Mouse (Mus musculus) liver, embryonic 14.5 days (tissue): ENCODE measurements at regions not wholly inside any gene's neighbourhood (a gene's known extent, or its start where the extent isn't known, plus 50 kb on each side); places are given as distances from the start of the nearest gene placed in this dataset.

Experiments
- ATAC-seq: fragments of 200-750 bp; cut with Nextera tagmentation; 2 replicates; pipeline ENCODE4 v1.8.0; 2017; ENCODE audit warnings: moderate number of reproducible peaks, mild to moderate bottlenecking, moderate library complexity; ENCODE audit not compliant: insufficient read depth
- DNase-seq, 3 experiments: peaks; one replicate each; pipeline ENCODE4 v3.0.0-alpha.2; 2012 to 2013; ENCODE audit warnings: low read depth in 3 of 3, low spot score in 3 of 3
- H3K27ac ChIP-seq: fragments of 300-500 bp; sonication (generic); 2 replicates; pipeline ENCODE4 v1.5.1; 2014; ENCODE audit warnings: moderate library complexity, mild to moderate bottlenecking, control low read depth, inconsistent platforms
- H3K27me3 ChIP-seq: fragments of 300-500 bp; sonication (generic); 2 replicates; pipeline ENCODE4 v1.6.1; 2014; ENCODE audit warnings: mild to moderate bottlenecking, low read length, moderate library complexity; ENCODE audit not compliant: control insufficient read depth, insufficient read depth
- H3K36me3 ChIP-seq: fragments of 300-500 bp; sonication (generic); replicated peaks from 2 replicates; pipeline ENCODE4 v1.6.1; 2014; ENCODE audit warnings: low read depth; ENCODE audit not compliant: control insufficient read depth, insufficient read depth
- H3K4me1 ChIP-seq, 2 experiments: fragments of 200-500 bp in 1 of 2; fragments of 300-500 bp in 1 of 2; sonication (generic) in 1 of 2; replicated peaks; 2 replicates each; pipeline ENCODE4 v1.6.1; 2012 to 2014; ENCODE audit warnings: antibody characterized with exemption in 1 of 2, inconsistent platforms in 1 of 2, low read length in 1 of 2; ENCODE audit not compliant: control insufficient read depth in 2 of 2, insufficient read depth in 2 of 2
- H3K4me2 ChIP-seq: fragments of 300-500 bp; sonication (generic); 2 replicates; pipeline ENCODE4 v1.6.1; 2014; ENCODE audit warnings: low read depth, mild to moderate bottlenecking, control low read depth, moderate library complexity
- H3K4me3 ChIP-seq, 2 experiments: fragments of 200-500 bp in 1 of 2; fragments of 300-500 bp in 1 of 2; sonication (generic) in 1 of 2; 2 replicates each; pipeline ENCODE4 v1.5.1; 2012 to 2014; ENCODE audit warnings: low read depth in 2 of 2, low read length in 2 of 2, mild to moderate bottlenecking in 2 of 2, control low read depth in 1 of 2, inconsistent platforms in 1 of 2, moderate library complexity in 1 of 2; ENCODE audit not compliant: insufficient read depth in 1 of 2
- H3K9ac ChIP-seq: fragments of 300-500 bp; sonication (generic); replicated peaks from 2 replicates; pipeline ENCODE4 v1.6.1; 2014; ENCODE audit warnings: mild to moderate bottlenecking, control low read depth, moderate library complexity
- H3K9me3 ChIP-seq: fragments of 300-500 bp; sonication (generic); 2 replicates; pipeline ENCODE4 v1.6.1; 2016; ENCODE audit warnings: low read length, mixed read lengths; ENCODE audit not compliant: control insufficient read depth
- CTCF ChIP-seq: IDR thresholded peaks from 2 replicates; pipeline ENCODE4 v1.5.1; 2016; ENCODE audit warnings: antibody characterized with exemption, low read depth, control low read depth
- EP300 ChIP-seq: IDR thresholded peaks from 2 replicates; pipeline ENCODE4 v1.6.1; 2016; ENCODE audit warnings: antibody characterized with exemption, low read depth
- WGBS: fragments of 180-500 bp; shearing (Covaris S2); extraction: QIAGEN DNeasy Blood & Tissue Kit; methylation state at CpG from one replicate; pipeline ENCODE4 v1.1.7; 2014; ENCODE audit not compliant: insufficient replicate concordance; 5-methylcytosine and 5-hydroxymethylcytosine counted together

DNA sequence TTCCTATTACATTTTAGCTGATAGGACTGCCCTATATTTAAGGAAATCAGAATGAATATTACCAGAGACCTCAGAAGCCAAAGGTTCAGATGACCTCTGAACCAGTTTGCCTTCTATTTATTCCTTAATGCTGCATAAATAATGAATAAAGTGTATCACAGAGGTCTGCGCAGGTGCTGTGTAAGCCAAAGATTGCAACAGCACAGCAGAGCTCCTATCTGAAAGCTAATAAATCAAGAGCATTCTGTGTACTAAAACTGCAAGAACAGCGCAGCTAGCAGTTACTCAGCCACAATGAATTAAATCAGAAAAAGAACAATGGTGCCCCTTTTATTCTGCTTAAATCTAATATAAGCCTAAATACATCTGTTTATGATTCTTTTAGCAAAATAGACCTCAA, 1208.5 kb downstream of the Rapgef2 start:
- H3K4me3 ChIP-seq = no peak overlapping the region
- no peak for ATAC-seq
- no peaks in the 10 kb centered on the region for H3K36me3 ChIP-seq
- H3K4me2 ChIP-seq = no peak overlapping the region
- no peak for DNase-seq
- H3K9ac ChIP-seq = no peak overlapping the region
- no peak for TF ChIP-seq EP300
- TF ChIP-seq CTCF = no peak
- no peaks in the 10 kb centered on the region for H3K9me3 ChIP-seq
- no peak overlapping the region for H3K27ac ChIP-seq
- H3K27me3 ChIP-seq = no peaks in the 10 kb centered on the region
- no peaks in the 10 kb centered on the region for H3K4me1 ChIP-seq
- 60% methylated on average over 2 of the region's 2 CpGs for WGBS

DNA sequence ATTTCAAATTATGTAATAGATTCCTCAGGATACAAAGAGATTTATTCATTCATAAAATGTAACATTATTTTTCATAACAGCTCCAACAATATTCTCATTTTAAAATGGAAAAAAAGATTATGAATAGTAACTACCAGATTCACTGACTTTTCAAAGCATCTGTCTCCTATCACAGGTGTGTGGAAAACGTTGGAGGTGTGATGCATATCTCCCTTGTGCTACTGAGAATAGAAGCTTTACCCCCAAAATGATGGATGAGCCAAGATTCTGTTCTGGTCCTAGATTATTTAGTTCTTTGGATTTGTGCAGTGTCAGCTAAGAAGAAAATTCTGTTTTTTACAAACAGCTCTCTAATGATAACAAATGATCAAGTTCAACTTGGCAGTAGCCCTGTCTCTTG, 1209.0 kb downstream of the Rapgef2 start:
- 22% methylated on average over 1 of the region's 1 CpGs for WGBS
- H3K9ac ChIP-seq = no peak overlapping the region
- ATAC-seq = no peak
- TF ChIP-seq EP300 = no peak
- no peak overlapping the region for H3K27ac ChIP-seq
- H3K4me2 ChIP-seq = no peak overlapping the region
- no peak overlapping the region for H3K4me3 ChIP-seq
- no peaks in the 10 kb centered on the region for H3K4me1 ChIP-seq
- DNase-seq = no peak
- H3K36me3 ChIP-seq = no peaks in the 10 kb centered on the region
- no peaks in the 10 kb centered on the region for H3K9me3 ChIP-seq
- no peaks in the 10 kb centered on the region for H3K27me3 ChIP-seq

DNA sequence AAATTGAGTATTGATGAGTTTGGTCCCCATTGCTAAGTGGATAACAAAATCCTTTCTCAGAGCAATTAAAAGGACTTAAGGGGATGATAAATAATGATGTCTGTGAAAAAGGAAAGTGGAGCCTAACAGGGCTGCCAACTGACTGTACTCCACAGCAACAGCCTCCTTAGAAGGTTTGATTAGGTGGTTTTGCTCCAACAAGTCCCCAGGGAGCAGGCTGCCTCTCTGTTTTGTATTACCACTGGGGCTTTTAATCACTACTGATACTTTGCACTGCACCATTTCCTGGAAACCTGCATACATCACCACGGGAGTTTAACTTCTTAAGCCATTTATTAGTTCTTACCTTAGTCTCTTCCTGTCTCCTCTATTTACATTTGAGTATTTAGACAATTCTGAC, 1213.3 kb downstream of the Rapgef2 start:
- no peak for ATAC-seq
- no peak overlapping the region for H3K4me3 ChIP-seq
- WGBS = 23% methylated on average over 1 of the region's 1 CpGs
- no peak for DNase-seq
- no peaks in the 10 kb centered on the region for H3K9me3 ChIP-seq
- TF ChIP-seq CTCF (no peak), EP300 (no peak)
- H3K4me2 ChIP-seq = no peak overlapping the region
- no peak overlapping the region for H3K9ac ChIP-seq
- no peaks in the 10 kb centered on the region for H3K36me3 ChIP-seq
- H3K27me3 ChIP-seq = no peaks in the 10 kb centered on the region
- no peaks in the 10 kb centered on the region for H3K4me1 ChIP-seq
- no peak overlapping the region for H3K27ac ChIP-seq

DNA sequence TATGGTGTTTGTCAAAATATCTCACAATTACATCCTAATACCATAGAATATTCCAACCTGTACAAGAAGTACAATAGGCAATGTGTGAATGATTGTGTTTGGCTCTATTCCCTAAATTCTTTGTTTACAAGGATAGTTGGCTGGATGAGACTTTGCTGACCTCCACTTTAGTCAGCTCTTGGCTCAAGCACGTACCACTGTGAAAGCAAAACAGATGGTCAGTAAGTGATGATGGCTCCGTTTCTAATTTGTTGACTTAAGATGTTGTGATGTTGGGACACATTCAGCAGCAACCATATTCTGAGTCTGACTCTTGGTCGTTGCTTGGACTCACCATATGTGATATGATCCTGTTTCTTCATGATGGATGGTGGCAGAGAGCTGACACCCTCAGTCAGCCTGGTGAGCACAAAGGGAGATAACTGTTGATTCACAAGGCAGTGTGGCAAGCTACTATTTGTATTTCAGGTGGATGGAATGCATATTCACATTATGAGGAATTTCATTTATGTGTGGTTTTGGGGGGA, 1219.1 kb downstream of the Rapgef2 start:
- Histone ChIP-seq H3K4me2 (no peak overlapping the region), H3K27ac (no peak overlapping the region), H3K9ac (no peak overlapping the region), H3K4me3 (no peak overlapping the region), H3K27me3 (no peaks in the 10 kb centered on the region), H3K9me3 (no peaks in the 10 kb centered on the region), H3K4me1 (no peaks in the 10 kb centered on the region), H3K36me3 (no peaks in the 10 kb centered on the region)
- DNase-seq (no peak), ATAC-seq (no peak)
- WGBS = 56% methylated on average over 3 of the region's 3 CpGs
- TF ChIP-seq EP300 (no peak), CTCF (no peak)

DNA sequence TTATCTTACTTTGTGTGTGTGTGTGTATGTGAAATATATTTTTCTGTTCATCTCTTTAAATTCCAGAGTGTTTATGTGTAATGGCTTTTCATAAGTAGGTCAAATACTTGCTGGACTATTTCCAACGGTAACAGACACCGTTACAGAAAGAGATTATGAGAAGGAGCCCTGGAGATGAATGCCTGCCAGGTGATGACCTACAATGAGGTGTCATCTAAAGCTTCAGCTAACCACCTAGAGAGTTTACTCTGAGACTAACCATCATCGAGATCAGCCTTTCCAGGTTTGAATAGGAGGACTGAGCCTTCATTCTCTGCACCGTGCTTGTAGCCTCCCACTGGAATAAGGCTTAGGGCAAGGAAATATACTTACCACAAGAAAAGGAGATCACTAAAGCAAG, 1220.0 kb downstream of the Rapgef2 start:
- no peaks in the 10 kb centered on the region for H3K9me3 ChIP-seq
- WGBS = 62% methylated on average over 4 of the region's 4 CpGs
- TF ChIP-seq EP300 = no peak
- no peak for TF ChIP-seq CTCF
- H3K9ac ChIP-seq = no peak overlapping the region
- H3K27ac ChIP-seq = no peak overlapping the region
- ATAC-seq (no peak), DNase-seq (no peak)
- H3K27me3 ChIP-seq = no peaks in the 10 kb centered on the region
- H3K4me3 ChIP-seq = no peak overlapping the region
- no peak overlapping the region for H3K4me2 ChIP-seq
- H3K36me3 ChIP-seq = no peaks in the 10 kb centered on the region
- H3K4me1 ChIP-seq = no peaks in the 10 kb centered on the region
